Comparison of ENCODE assay signal across 29 mouse cellular contexts in the genomic region with DNA sequence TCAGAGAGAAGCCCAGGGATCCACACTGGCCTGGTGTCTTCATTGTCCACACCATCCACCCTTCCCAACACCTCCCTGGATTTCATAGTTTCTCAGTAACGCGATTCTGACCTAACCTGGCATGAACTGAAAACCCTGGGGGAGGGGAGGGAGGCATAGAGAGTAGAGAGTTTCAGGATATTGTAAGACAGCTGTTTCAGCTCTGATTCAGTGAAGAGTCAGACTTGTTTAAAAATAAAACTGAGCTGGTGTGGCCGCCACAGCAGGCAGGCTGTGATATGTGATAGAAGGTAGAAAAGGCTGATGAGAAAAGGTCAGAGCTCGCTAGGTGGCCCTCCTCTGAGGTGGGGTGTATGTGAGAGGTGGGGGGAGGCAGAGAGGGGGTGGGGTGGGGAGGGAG.
"Had no signal": no experiment of that assay in that cellular context is flagged by ENCODE, and none has a peak within 500 bp of the region (broad histone marks: within the 10 kb centered on the region; RNA-seq: fewer than 3 reads in every experiment).

No protein-coding gene starts in this region.

- H3K4me3 ChIP-seq: embryonic facial prominence, embryonic 10.5 days; embryonic facial prominence, embryonic 12.5 days; embryonic facial prominence, embryonic 13.5 days; embryonic facial prominence, embryonic 15.5 days; erythroblast, embryonic 14.5 days; forebrain, embryonic 10.5 days; forebrain, embryonic 12.5 days; forebrain, embryonic 13.5 days; forebrain, embryonic 15.5 days; gastrocnemius, adult 2 months; heart, adult 2 months had no signal

- H3K27ac ChIP-seq: embryonic facial prominence, embryonic 10.5 days; embryonic facial prominence, embryonic 12.5 days; embryonic facial prominence, embryonic 13.5 days; embryonic facial prominence, embryonic 15.5 days; forebrain, embryonic 10.5 days; forebrain, embryonic 12.5 days; forebrain, embryonic 13.5 days; forebrain, embryonic 15.5 days; gastrocnemius, adult 2 months; heart, adult 2 months had no signal

- ATAC-seq: forebrain, embryonic 13.5 days; forebrain, embryonic 14.5 days; forebrain, embryonic 15.5 days; forebrain, embryonic 16.5 days; forebrain, postnatal 0 days had no signal

- DNase-seq: cerebellum, adult 2 months; cerebellum, adult 8-10 months; cerebellum, adult 9-10 months; cerebellum, adult 9-11 months; cerebellum, postnatal 10 days; cerebellum, postnatal 14 days; cerebellum, postnatal 25 days; cerebellum, postnatal 36 days; embryo, embryonic 11 days; forebrain, postnatal 0 days; gastrocnemius, adult 2 months; gastrocnemius, postnatal 10 days; gastrocnemius, postnatal 14 days; gastrocnemius, postnatal 25 days; gastrocnemius, postnatal 36 days; heart, adult 11 months; heart, adult 18-20 months; heart, adult 2 months had no signal
